Mouse (Mus musculus) heart, adult 11 months (tissue): ENCODE results near the gene Rflna.

Source experiments
- DNase-seq: peaks from one replicate; pipeline ENCODE4 v3.0.0; 2022

Rflna gene

DNA sequence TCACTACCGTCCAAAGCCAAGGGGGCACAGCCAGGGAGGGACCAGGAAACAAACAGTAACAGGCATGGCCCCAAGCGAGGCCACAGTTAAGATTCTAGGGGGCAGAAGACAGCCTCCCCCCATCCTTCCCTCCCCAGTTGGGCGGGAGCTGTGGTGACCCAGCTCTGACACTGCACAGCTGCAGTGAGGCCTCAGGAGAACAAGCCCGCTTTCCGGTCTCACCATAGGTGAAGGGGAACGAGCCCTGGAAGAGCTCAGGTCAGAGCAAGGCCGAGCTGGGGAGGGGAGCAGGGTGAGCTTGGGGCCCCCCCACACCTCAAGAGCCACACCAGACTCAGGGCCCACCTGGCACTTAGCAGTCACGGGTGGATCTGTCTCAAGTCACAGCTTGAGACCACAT, 52.9 kb downstream of the Rflna start:
- peak; percentile 95 for DNase-seq

DNA sequence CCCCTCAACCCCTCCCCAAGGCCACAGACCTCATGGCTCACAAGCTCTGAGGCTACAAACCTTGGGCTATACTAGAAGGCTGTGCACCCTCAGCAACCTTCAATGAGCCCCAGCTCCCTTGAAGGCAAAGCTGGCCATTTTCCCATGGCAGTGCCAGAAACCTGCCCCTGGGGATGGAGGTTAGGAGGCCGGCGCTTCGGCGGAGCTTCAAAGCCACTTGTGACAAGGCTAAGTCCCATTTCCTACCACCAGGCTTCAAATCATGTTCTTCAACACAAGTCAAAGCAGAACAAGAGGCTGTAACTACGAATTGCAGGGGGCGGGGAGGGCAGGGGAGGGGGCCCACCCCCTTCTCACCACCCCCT, 53.3 kb downstream of the Rflna start:
- DNase-seq: no peak

DNA sequence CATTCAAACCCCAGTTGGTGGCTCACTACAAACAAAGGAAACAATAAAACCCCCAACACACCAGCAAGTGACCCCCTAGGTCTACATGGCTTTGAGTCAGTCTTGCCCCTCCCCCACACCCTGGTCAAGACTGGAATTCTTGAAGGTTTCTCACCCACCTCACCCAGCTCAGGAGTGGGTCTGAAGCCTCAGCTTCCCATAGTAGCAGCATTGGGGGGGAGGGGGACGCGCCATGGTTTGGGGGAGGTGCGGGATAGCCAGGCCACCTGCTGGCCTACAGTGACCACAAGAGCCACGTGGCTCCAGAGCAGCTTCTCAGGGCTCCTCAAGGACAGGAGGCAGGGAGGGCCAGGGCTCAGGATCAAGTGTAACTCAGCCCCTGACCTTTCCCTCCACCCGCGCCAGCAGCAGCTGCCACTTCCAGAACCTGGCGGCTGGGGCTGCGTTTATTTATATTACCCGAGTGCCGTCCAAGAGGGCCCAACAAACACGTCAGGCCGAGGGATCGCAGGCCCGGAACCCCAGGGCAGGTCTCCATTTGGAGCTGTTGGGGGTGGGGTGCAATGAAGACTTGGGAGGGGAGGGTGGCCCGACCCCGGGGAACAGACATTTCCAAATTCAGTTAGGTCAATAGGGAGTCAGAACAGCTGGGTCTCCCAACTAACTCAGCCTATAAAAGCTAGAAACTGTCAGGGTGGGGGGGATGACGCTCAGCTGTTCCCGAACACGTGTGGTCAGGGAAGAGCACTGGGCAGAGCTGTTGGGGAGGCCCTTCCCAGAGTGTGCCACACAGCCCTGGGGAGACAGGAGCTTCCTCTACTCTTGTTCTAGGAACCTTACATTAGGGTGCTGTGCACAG, 53.9 kb downstream of the Rflna start:
- DNase-seq: peak; percentile 99

- peak; percentile 99 for DNase-seq
These were observed 54.7 kb downstream of the Rflna start for GRCm38 (mm10) chr5:125057555-125058266.

GRCm38 (mm10) chr5:125058267-125058668, 55.2 kb downstream of the Rflna start:
- peak; percentile 99 for DNase-seq
